ENCODE assay signal across 20 mouse cellular contexts in the genomic region with DNA sequence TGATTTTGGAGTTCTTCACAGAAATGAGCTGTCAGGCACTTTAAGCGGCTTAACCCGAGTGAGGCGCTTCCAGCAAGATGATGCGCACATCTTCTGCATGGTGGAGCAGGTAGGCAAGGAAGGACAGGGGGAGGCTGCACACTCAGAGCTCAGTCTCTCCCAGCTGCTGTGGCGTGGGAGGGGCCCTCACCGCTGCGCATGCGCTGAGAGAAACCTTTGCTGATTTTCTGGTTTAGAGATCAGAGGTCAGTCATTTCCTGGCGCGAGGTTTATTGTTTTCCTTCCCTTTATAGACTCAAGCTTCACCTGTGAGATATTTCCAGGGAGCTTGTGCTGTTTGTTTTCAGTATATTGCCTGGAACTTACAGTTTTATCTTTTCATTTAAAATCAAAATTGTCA. TPM values are rescaled to one million over a fixed set of nuclear protein-coding genes. Genes with fewer than 3 reads are reported as not detected.
DNase-seq lines count a peak whose midpoint lies in the region; ATAC-seq and TF ChIP-seq lines count a peak whose summit lies in the region.
"Had no signal": no experiment of that assay in that cellular context is flagged by ENCODE, and none has a peak within 500 bp of the region (broad histone marks: within the 10 kb centered on the region; RNA-seq: fewer than 3 reads in every experiment).

No protein-coding gene starts in this region.

- no peak overlapping the region for H3K4me2 ChIP-seq in intestine, embryonic 15.5 days (replicated peaks)
- no peak overlapping the region for H3K4me2 ChIP-seq in stomach, postnatal 0 days (replicated peaks; ENCODE audit: low read depth)
- H3K4me2 ChIP-seq: forebrain, embryonic 13.5 days; hindbrain, embryonic 15.5 days; liver, embryonic 12.5 days had no signal

- intact Hi-C loops in left cerebral cortex, postnatal 4 days (cut with DNase I): no loop called here

- TF ChIP-seq EP300 in stomach, postnatal 0 days (optimal IDR thresholded peaks at IDR 0.05): no peak

- H3K4me3 ChIP-seq in intestine, embryonic 15.5 days (replicated peaks): no peak overlapping the region
- no peak overlapping the region for H3K4me3 ChIP-seq in stomach, postnatal 0 days (ENCODE audit: low read depth, low read length)
- H3K4me3 ChIP-seq: forebrain, embryonic 13.5 days; gastrocnemius, adult 2 months; hindbrain, embryonic 15.5 days; liver, embryonic 12.5 days; midbrain, embryonic 10.5 days had no signal

- peak; percentile 36 to 56 for DNase-seq in kidney, postnatal 4 days
- no peak for DNase-seq in kidney, adult 9 months
- peak; percentile 73 for DNase-seq in R1 (ENCODE audit: low read depth, low spot score)
- peak; percentile 79 for DNase-seq in stomach, postnatal 0 days (ENCODE audit: low spot score)
- DNase-seq in left cerebral cortex, postnatal 4 days: no peak
- no peak for DNase-seq in layer of hippocampus, adult 9-11 months
- DNase-seq: B cell, adult 2 months; cerebellum, adult 8-10 months; cerebellum, postnatal 36 days; gastrocnemius, adult 2 months; lung, adult 18-20 months; lung, postnatal 10 days; right cerebral cortex, postnatal 14 days; thymus, postnatal 14 days had no signal

- H3K9me3 ChIP-seq in intestine, embryonic 15.5 days: no peaks in the 10 kb centered on the region
- no peaks in the 10 kb centered on the region for H3K9me3 ChIP-seq in stomach, postnatal 0 days (ENCODE audit: control insufficient read depth, low read length)
- H3K9me3 ChIP-seq: forebrain, embryonic 13.5 days; hindbrain, embryonic 15.5 days; liver, embryonic 12.5 days; midbrain, embryonic 10.5 days had no signal

- ATAC-seq in intestine, embryonic 15.5 days: peak; percentile 59
- 0 out of 2 replicates have a peak, but pooled peaks have one; percentile 47 for ATAC-seq in stomach, postnatal 0 days (ENCODE audit: low FRiP score, low TSS enrichment)
- ATAC-seq: forebrain, embryonic 13.5 days; liver, embryonic 12.5 days had no signal

- H3K9ac ChIP-seq in intestine, embryonic 15.5 days: no peak overlapping the region
- H3K9ac ChIP-seq in stomach, postnatal 0 days (ENCODE audit: low read length): no peak overlapping the region
- H3K9ac ChIP-seq: forebrain, embryonic 13.5 days; hindbrain, embryonic 15.5 days; liver, embryonic 12.5 days had no signal

- TF ChIP-seq CTCF in stomach, postnatal 0 days (IDR thresholded peaks at IDR 0.05; ENCODE audit: low read depth): no peak

- 63% methylated on average over 10 of the region's 10 CpGs for WGBS in intestine, embryonic 15.5 days
- WGBS in stomach, postnatal 0 days: 70% methylated on average over 10 of the region's 10 CpGs

- H3K27ac ChIP-seq in intestine, embryonic 15.5 days: no peak overlapping the region
- H3K27ac ChIP-seq in stomach, postnatal 0 days (replicated peaks): no peak overlapping the region
- H3K27ac ChIP-seq: forebrain, embryonic 13.5 days; gastrocnemius, adult 2 months; hindbrain, embryonic 15.5 days; liver, embryonic 12.5 days; midbrain, embryonic 10.5 days had no signal

- H3K27me3 ChIP-seq in intestine, embryonic 15.5 days (replicated peaks): no peaks in the 10 kb centered on the region
- no peaks in the 10 kb centered on the region for H3K27me3 ChIP-seq in stomach, postnatal 0 days (ENCODE audit: control insufficient read depth, insufficient read depth, low read length)
- H3K27me3 ChIP-seq: CH12.LX; forebrain, embryonic 13.5 days; hindbrain, embryonic 15.5 days; liver, embryonic 12.5 days had no signal

- no peaks in the 10 kb centered on the region for H3K4me1 ChIP-seq in intestine, embryonic 15.5 days (replicated peaks)
- no peaks in the 10 kb centered on the region for H3K4me1 ChIP-seq in stomach, postnatal 0 days (replicated peaks; ENCODE audit: control insufficient read depth, insufficient read depth)
- H3K4me1 ChIP-seq: forebrain, embryonic 13.5 days; hindbrain, embryonic 15.5 days; midbrain, embryonic 10.5 days had no signal

- no peaks in the 10 kb centered on the region for H3K36me3 ChIP-seq in intestine, embryonic 15.5 days
- H3K36me3 ChIP-seq in stomach, postnatal 0 days (ENCODE audit: control insufficient read depth, insufficient read depth, low read length): no peaks in the 10 kb centered on the region

RNA-seq across cellular contexts. Expression of gene Tm2d3, which starts 12.9 kb away (rescaled TPM):
- 79.2 and 88.1 TPM in 2 replicates for polyA plus RNA-seq in intestine, embryonic 15.5 days (2015; fragmentation: Nextera tagmentation; extraction: Ambion mirVana)
- polyA plus RNA-seq in stomach, postnatal 0 days (2015; fragmentation: Nextera tagmentation; extraction: Ambion mirVana): 68.3 and 73.8 TPM in 2 replicates
- total RNA-seq in left cerebral cortex, postnatal 4 days (2021): 10 to 100 TPM; 27.8 to 36.4 TPM

RNA-seq across cellular contexts. Expression of gene Tarsl2, which starts 33.4 kb away (rescaled TPM):
- 7.6 and 8.0 TPM in 2 replicates for polyA plus RNA-seq in intestine, embryonic 15.5 days (2015; fragmentation: Nextera tagmentation; extraction: Ambion mirVana)
- polyA plus RNA-seq in stomach, postnatal 0 days (2015; fragmentation: Nextera tagmentation; extraction: Ambion mirVana): 5.2 and 6.2 TPM in 2 replicates
- 10 to 100 TPM; 41.3 to 42.1 TPM for total RNA-seq in left cerebral cortex, postnatal 4 days (2021)

Comparison
In these comparisons a context has a peak if more than half of its experiments do, and no peak if none do; other contexts are left out.
1. DNase-seq: peak in kidney, postnatal 4 days (2 of 2), R1 (single experiment) and stomach, postnatal 0 days (single experiment); none in kidney, adult 9 months (single experiment), left cerebral cortex, postnatal 4 days (single experiment) and layer of hippocampus, adult 9-11 months (single experiment).